Mouse (Mus musculus) forebrain, embryonic 13.5 days (tissue): ENCODE measurements at regions not wholly inside any gene's neighbourhood (a gene's known extent, or its start where the extent isn't known, plus 50 kb on each side); places are given as distances from the start of the nearest gene placed in this dataset.
A peak's percentile ranks its signal among the peaks of the same experiment; 100 is the strongest.

ENCODE experiments used
- ATAC-seq: fragments of 200-750 bp; cut with Nextera tagmentation; 2 replicates; pipeline ENCODE4 v1.8.0; 2017
- H3K27ac ChIP-seq: fragments of 300-500 bp; sonication (generic); 2 replicates; pipeline ENCODE4 v1.5.1; 2015; ENCODE audit warnings: inconsistent platforms, mild to moderate bottlenecking, moderate library complexity
- H3K27me3 ChIP-seq: fragments of 300-500 bp; sonication (generic); 2 replicates; pipeline ENCODE4 v1.6.1; 2015; ENCODE audit warnings: mild to moderate bottlenecking, inconsistent platforms
- H3K36me3 ChIP-seq: fragments of 300-500 bp; sonication (generic); 2 replicates; pipeline ENCODE4 v1.6.1; 2015; ENCODE audit warnings: mild to moderate bottlenecking, inconsistent platforms; ENCODE audit not compliant: poor library complexity, severe bottlenecking
- H3K4me1 ChIP-seq: fragments of 300-500 bp; sonication (generic); 2 replicates; pipeline ENCODE4 v1.6.1; 2015; ENCODE audit warnings: inconsistent platforms
- H3K4me2 ChIP-seq: fragments of 300-500 bp; sonication (generic); 2 replicates; pipeline ENCODE4 v1.6.1; 2015; ENCODE audit warnings: inconsistent platforms, mild to moderate bottlenecking, moderate library complexity
- H3K4me3 ChIP-seq: fragments of 300-500 bp; sonication (generic); 2 replicates; pipeline ENCODE4 v1.5.1; 2015; ENCODE audit warnings: mild to moderate bottlenecking, inconsistent platforms
- H3K9ac ChIP-seq: fragments of 300-500 bp; sonication (generic); 2 replicates; pipeline ENCODE4 v1.6.1; 2015; ENCODE audit warnings: mild to moderate bottlenecking, inconsistent platforms
- H3K9me3 ChIP-seq: fragments of 300-500 bp; sonication (generic); replicated peaks from 2 replicates; pipeline ENCODE4 v1.6.1; 2016; ENCODE audit warnings: inconsistent platforms
- WGBS: fragments of 180-500 bp; shearing (Covaris S2); methylation state at CpG from one replicate; pipeline ENCODE4 v1.1.7; 2015; 5-methylcytosine and 5-hydroxymethylcytosine counted together

- 0 out of 2 replicates have a peak, but pooled peaks have one; percentile 16 for ATAC-seq
- Histone ChIP-seq H3K36me3 (no peaks in the 10 kb centered on the region), H3K9me3 (no peaks in the 10 kb centered on the region), H3K27me3 (no peaks in the 10 kb centered on the region), H3K4me3 (no peak overlapping the region), H3K4me2 (no peak overlapping the region), H3K9ac (no peak overlapping the region), H3K4me1 (no peaks in the 10 kb centered on the region), H3K27ac (no peak overlapping the region)
- 19% methylated on average over 8 of the region's 8 CpGs for whole genome bisulfite sequencing
Measured at GRCm38 (mm10) chr17:14516097-14516496, 177.9 kb downstream of the Thbs2 start.

- Histone ChIP-seq H3K4me1 (no peaks in the 10 kb centered on the region), H3K36me3 (no peaks in the 10 kb centered on the region), H3K4me2 (no peak overlapping the region), H3K4me3 (no peak overlapping the region), H3K9ac (no peak overlapping the region), H3K9me3 (no peaks in the 10 kb centered on the region), H3K27ac (no peak overlapping the region), H3K27me3 (no peaks in the 10 kb centered on the region)
- WGBS, result 83% methylated on average over 4 of the region's 4 CpGs
- no peak for ATAC-seq
Measured at GRCm38 (mm10) chr17:14513454-14513853, 180.6 kb downstream of the Thbs2 start.

GRCm38 (mm10) chr17:14510486-14510885 lies 183.5 kb downstream of the Thbs2 start:
- Histone ChIP-seq H3K4me1 (no peaks in the 10 kb centered on the region), H3K4me2 (no peak overlapping the region), H3K9ac (no peak overlapping the region), H3K27me3 (no peaks in the 10 kb centered on the region), H3K27ac (no peak overlapping the region), H3K4me3 (no peak overlapping the region), H3K36me3 (no peaks in the 10 kb centered on the region), H3K9me3 (no peaks in the 10 kb centered on the region)
- ATAC-seq, result no peak
- WGBS, result 68% methylated on average over 6 of the region's 6 CpGs

GRCm38 (mm10) chr17:14507111-14507510 lies 186.9 kb downstream of the Thbs2 start:
- Histone ChIP-seq H3K9ac (no peak overlapping the region), H3K4me3 (no peak overlapping the region), H3K9me3 (no peaks in the 10 kb centered on the region), H3K27ac (no peak overlapping the region), H3K36me3 (no peaks in the 10 kb centered on the region), H3K4me2 (no peak overlapping the region), H3K27me3 (no peaks in the 10 kb centered on the region), H3K4me1 (no peaks in the 10 kb centered on the region)
- no peak for ATAC-seq
- WGBS, result 83% methylated on average over 3 of the region's 3 CpGs

- Histone ChIP-seq H3K4me2 (no peak overlapping the region), H3K4me1 (no peaks in the 10 kb centered on the region), H3K36me3 (no peaks in the 10 kb centered on the region), H3K4me3 (no peak overlapping the region), H3K27me3 (no peaks in the 10 kb centered on the region), H3K9me3 (no peaks in the 10 kb centered on the region), H3K27ac (no peak overlapping the region), H3K9ac (no peak overlapping the region)
- ATAC-seq, result no peak
Measured at GRCm38 (mm10) chr17:14506123-14506522, 187.9 kb downstream of the Thbs2 start.

- no peak for ATAC-seq
- no peaks in the 10 kb centered on the region for H3K4me1 ChIP-seq
- no peak overlapping the region for H3K4me3 ChIP-seq
- H3K27ac ChIP-seq, result no peak overlapping the region
- H3K9me3 ChIP-seq, result no peaks in the 10 kb centered on the region
- H3K27me3 ChIP-seq, result no peaks in the 10 kb centered on the region
- H3K9ac ChIP-seq, result no peak overlapping the region
- H3K36me3 ChIP-seq, result no peaks in the 10 kb centered on the region
- no peak overlapping the region for H3K4me2 ChIP-seq
- WGBS, result 88% methylated on average over 4 of the region's 4 CpGs
Measured at GRCm38 (mm10) chr17:14505415-14505814, 188.6 kb downstream of the Thbs2 start.

GRCm38 (mm10) chr17:14503670-14504069 lies 190.4 kb downstream of the Thbs2 start:
- Histone ChIP-seq H3K9ac (no peak overlapping the region), H3K27ac (no peak overlapping the region), H3K27me3 (no peaks in the 10 kb centered on the region), H3K36me3 (no peaks in the 10 kb centered on the region), H3K4me2 (no peak overlapping the region), H3K9me3 (no peaks in the 10 kb centered on the region), H3K4me1 (no peaks in the 10 kb centered on the region), H3K4me3 (no peak overlapping the region)
- 93% methylated on average over 1 of the region's 1 CpGs for WGBS
- ATAC-seq, result no peak

GRCm38 (mm10) chr17:14501341-14501740 lies 192.7 kb downstream of the Thbs2 start:
- ATAC-seq, result no peak
- Histone ChIP-seq H3K4me1 (no peaks in the 10 kb centered on the region), H3K4me2 (no peak overlapping the region), H3K9me3 (no peaks in the 10 kb centered on the region), H3K27me3 (no peaks in the 10 kb centered on the region), H3K36me3 (no peaks in the 10 kb centered on the region), H3K4me3 (no peak overlapping the region), H3K9ac (no peak overlapping the region), H3K27ac (no peak overlapping the region)
- WGBS, result 87% methylated on average over 2 of the region's 2 CpGs

- H3K4me1 ChIP-seq, result no peaks in the 10 kb centered on the region
- 90% methylated on average over 15 of the region's 15 CpGs for WGBS
- H3K4me2 ChIP-seq, result no peak overlapping the region
- no peak overlapping the region for H3K4me3 ChIP-seq
- H3K9ac ChIP-seq, result no peak overlapping the region
- H3K27ac ChIP-seq, result no peak overlapping the region
- H3K36me3 ChIP-seq, result no peaks in the 10 kb centered on the region
- H3K27me3 ChIP-seq, result no peaks in the 10 kb centered on the region
- H3K9me3 ChIP-seq, result no peaks in the 10 kb centered on the region
- no peak for ATAC-seq
Measured at GRCm38 (mm10) chr17:14497086-14497485, 196.9 kb downstream of the Thbs2 start.

GRCm38 (mm10) chr17:14493751-14494320 lies 200.2 kb downstream of the Thbs2 start:
- H3K9me3 ChIP-seq, result no peaks in the 10 kb centered on the region
- WGBS, result 87% methylated on average over 8 of the region's 8 CpGs
- ATAC-seq, result no peak
- no peak overlapping the region for H3K9ac ChIP-seq
- H3K4me3 ChIP-seq, result no peak overlapping the region
- H3K27me3 ChIP-seq, result no peaks in the 10 kb centered on the region
- no peaks in the 10 kb centered on the region for H3K36me3 ChIP-seq
- no peaks in the 10 kb centered on the region for H3K4me1 ChIP-seq
- H3K4me2 ChIP-seq, result no peak overlapping the region
- no peak overlapping the region for H3K27ac ChIP-seq

GRCm38 (mm10) chr17:14492936-14493335 lies 201.1 kb downstream of the Thbs2 start:
- no peak for ATAC-seq
- 89% methylated on average over 10 of the region's 10 CpGs for WGBS
- no peaks in the 10 kb centered on the region for H3K9me3 ChIP-seq
- H3K4me2 ChIP-seq, result no peak overlapping the region
- no peak overlapping the region for H3K27ac ChIP-seq
- no peak overlapping the region for H3K4me3 ChIP-seq
- no peaks in the 10 kb centered on the region for H3K4me1 ChIP-seq
- H3K27me3 ChIP-seq, result no peaks in the 10 kb centered on the region
- H3K36me3 ChIP-seq, result no peaks in the 10 kb centered on the region
- no peak overlapping the region for H3K9ac ChIP-seq

- Histone ChIP-seq H3K9me3 (no peaks in the 10 kb centered on the region), H3K4me1 (no peaks in the 10 kb centered on the region), H3K27ac (no peak overlapping the region), H3K36me3 (no peaks in the 10 kb centered on the region), H3K4me2 (no peak overlapping the region), H3K9ac (no peak overlapping the region), H3K27me3 (no peaks in the 10 kb centered on the region), H3K4me3 (no peak overlapping the region)
- ATAC-seq, result no peak
- WGBS, result 57% methylated on average over 6 of the region's 6 CpGs
Measured at GRCm38 (mm10) chr17:14481746-14482145, 202.4 kb downstream of the Smoc2 start.

- 96% methylated on average over 10 of the region's 10 CpGs for WGBS
- H3K27me3 ChIP-seq, result no peaks in the 10 kb centered on the region
- no peak for ATAC-seq
- H3K4me2 ChIP-seq, result no peak overlapping the region
- no peaks in the 10 kb centered on the region for H3K4me1 ChIP-seq
- no peaks in the 10 kb centered on the region for H3K36me3 ChIP-seq
- H3K9ac ChIP-seq, result no peak overlapping the region
- no peak overlapping the region for H3K4me3 ChIP-seq
- no peak overlapping the region for H3K27ac ChIP-seq
- no peaks in the 10 kb centered on the region for H3K9me3 ChIP-seq
Measured at GRCm38 (mm10) chr17:14478938-14479505, 199.7 kb downstream of the Smoc2 start.
